ENCODE assay signal across 9 mouse cellular contexts in the genomic region with DNA sequence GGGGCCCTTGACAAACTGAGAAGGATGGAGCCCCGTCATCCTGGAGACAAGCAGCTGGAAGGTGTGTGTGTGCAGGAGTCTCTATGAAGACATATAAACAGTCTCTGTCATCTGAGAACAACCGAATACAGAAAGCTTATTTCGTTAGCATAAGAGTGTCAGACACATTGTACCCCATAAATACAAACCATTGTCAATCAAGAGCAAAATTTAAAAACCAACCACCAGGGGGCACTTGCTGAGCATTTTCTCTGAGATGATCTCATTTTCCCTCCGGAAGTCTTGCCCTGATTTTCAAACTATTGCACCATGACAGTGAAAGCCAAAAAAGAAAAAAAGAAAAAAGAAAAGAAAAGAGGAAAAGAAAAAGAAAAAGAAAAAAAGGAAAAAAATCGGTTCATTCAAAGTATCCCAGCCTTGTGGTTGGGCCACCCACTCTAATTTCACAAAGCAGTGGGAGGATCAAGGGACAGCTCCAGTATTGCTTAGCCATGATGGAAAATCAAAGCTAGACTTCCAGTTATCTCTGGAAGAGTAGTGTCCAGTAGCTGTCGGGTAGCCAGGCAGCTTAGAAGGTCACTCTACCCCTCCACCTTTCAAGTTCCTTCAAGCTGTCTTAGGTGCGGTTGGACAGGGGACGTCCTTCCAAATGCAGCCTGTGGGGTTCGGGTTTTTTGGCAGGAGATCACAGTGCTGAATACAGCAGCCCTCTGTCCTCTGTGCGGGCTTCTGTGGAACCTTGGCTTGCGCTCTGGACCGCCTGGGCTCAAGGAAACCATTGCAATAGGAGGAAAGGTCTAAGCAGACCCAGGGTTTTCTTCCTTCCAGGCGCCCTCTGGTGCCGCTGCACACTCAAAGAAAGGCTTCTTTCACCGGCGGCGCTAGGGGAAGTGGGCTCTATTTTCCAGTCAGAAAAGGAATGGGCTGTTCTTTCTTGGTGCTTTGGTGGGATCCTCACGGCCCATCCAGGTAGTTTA. TPM values are rescaled to one million over a fixed set of nuclear protein-coding genes. Genes with fewer than 3 reads are reported as not detected.
DNase-seq lines count a peak whose midpoint lies in the region; ATAC-seq and TF ChIP-seq lines count a peak whose summit lies in the region.
"Had no signal": no experiment of that assay in that cellular context is flagged by ENCODE, and none has a peak within 500 bp of the region (broad histone marks: within the 10 kb centered on the region; RNA-seq: fewer than 3 reads in every experiment).

No protein-coding gene starts in this region.

- 0 out of 2 replicates have a peak, but pooled peaks cover 6% of the 10 kb centered on the region for H3K9me3 ChIP-seq in forebrain, embryonic 12.5 days
- no peaks in the 10 kb centered on the region for H3K9me3 ChIP-seq in hindbrain, embryonic 11.5 days (ENCODE audit: control insufficient read depth, low read length)
- H3K9me3 ChIP-seq in midbrain, embryonic 12.5 days: no peaks in the 10 kb centered on the region

- intact Hi-C loops in left cerebral cortex, postnatal 14 days (cut with DNase I): loop anchor here (2.0 to 5.0 kb wide), 3 partner anchors 83 to 414 kb away; no protein-coding TSS in a partner anchor

- no peaks in the 10 kb centered on the region for H3K27me3 ChIP-seq in spleen, adult 2 months (ENCODE audit: control insufficient read depth, insufficient read depth, low read length)
- H3K27me3 ChIP-seq in forebrain, embryonic 12.5 days: no peaks in the 10 kb centered on the region
- H3K27me3 ChIP-seq in hindbrain, embryonic 11.5 days (ENCODE audit: control insufficient read depth, insufficient read depth, low read length): no peaks in the 10 kb centered on the region
- H3K27me3 ChIP-seq in midbrain, embryonic 12.5 days: no peaks in the 10 kb centered on the region
- no peaks in the 10 kb centered on the region for H3K27me3 ChIP-seq in splenic B cell, adult 2 months (ENCODE audit: control insufficient read depth, insufficient read depth, low read length, poor library complexity, severe bottlenecking)

- H3K36me3 ChIP-seq in spleen, adult 2 months (ENCODE audit: control insufficient read depth, insufficient read depth, low read length): no peaks in the 10 kb centered on the region
- H3K36me3 ChIP-seq in forebrain, embryonic 12.5 days (replicated peaks): no peaks in the 10 kb centered on the region
- no peaks in the 10 kb centered on the region for H3K36me3 ChIP-seq in hindbrain, embryonic 11.5 days (ENCODE audit: control insufficient read depth, insufficient read depth, low read length)
- H3K36me3 ChIP-seq in midbrain, embryonic 12.5 days: no peaks in the 10 kb centered on the region
- no peaks in the 10 kb centered on the region for H3K36me3 ChIP-seq in splenic B cell, adult 2 months (ENCODE audit: control insufficient read depth, insufficient read depth, low read length, poor library complexity, severe bottlenecking)

- H3K4me1 ChIP-seq in spleen, adult 2 months (ENCODE audit: control insufficient read depth, insufficient read depth, insufficient read length): no peaks in the 10 kb centered on the region
- no peaks in the 10 kb centered on the region for H3K4me1 ChIP-seq in brown adipose tissue, adult 24 weeks (ENCODE audit: control insufficient read depth, insufficient read depth, insufficient read length, low read length)
- H3K4me1 ChIP-seq in forebrain, embryonic 12.5 days: 0 out of 2 replicates have a peak, but pooled peaks cover 7% of the 10 kb centered on the region
- H3K4me1 ChIP-seq in hindbrain, embryonic 11.5 days (replicated peaks; ENCODE audit: control insufficient read depth, insufficient read depth, low read length): no peaks in the 10 kb centered on the region
- no peaks in the 10 kb centered on the region for H3K4me1 ChIP-seq in midbrain, embryonic 12.5 days

- H3K4me3 ChIP-seq in spleen, adult 2 months (ENCODE audit: extremely low read depth, insufficient read depth, insufficient read length): no peak overlapping the region
- no peak overlapping the region for H3K4me3 ChIP-seq in brown adipose tissue, adult 24 weeks (ENCODE audit: insufficient read depth, low read depth, low read length)
- H3K4me3 ChIP-seq in forebrain, embryonic 12.5 days (replicated peaks): no peak overlapping the region
- H3K4me3 ChIP-seq in hindbrain, embryonic 11.5 days (ENCODE audit: low read depth, low read length): no peak overlapping the region
- H3K4me3 ChIP-seq in midbrain, embryonic 12.5 days: no peak overlapping the region

- no peak for TF ChIP-seq CTCF in spleen, adult 2 months (IDR thresholded peaks at IDR 0.05; ENCODE audit: extremely low read depth, insufficient read depth, insufficient read length, insufficient replicate concordance)

- no peak for TF ChIP-seq POLR2A in spleen, adult 2 months (IDR thresholded peaks at IDR 0.05; ENCODE audit: low read depth, low read length)

- H3K27ac ChIP-seq in spleen, adult 2 months (ENCODE audit: insufficient read depth, low read length): no peak overlapping the region
- H3K27ac ChIP-seq in brown adipose tissue, adult 24 weeks (replicated peaks; ENCODE audit: low read depth, low read length): peak overlapping the region; percentile 39; the same call in 1 of the 2 replicates
- no peak overlapping the region for H3K27ac ChIP-seq in forebrain, embryonic 12.5 days
- H3K27ac ChIP-seq in hindbrain, embryonic 11.5 days (ENCODE audit: low read depth, low read length): no peak overlapping the region
- no peak overlapping the region for H3K27ac ChIP-seq in midbrain, embryonic 12.5 days (replicated peaks)

- peak; percentile 9 to 33 for DNase-seq in spleen, adult 2 months (ENCODE audit: low read depth in 1 of 2, low spot score in 2 of 2)
- no peak for DNase-seq in spleen, adult 12 weeks (ENCODE audit: low spot score)
- DNase-seq in hindbrain, embryonic 11.5 days (ENCODE audit: low spot score): peak; percentile 83
- DNase-seq in left cerebral cortex, postnatal 14 days (ENCODE audit: low spot score in 2 of 2): peak; percentile 81 to 85
- peak; percentile 67 for DNase-seq in splenic B cell, adult 2 months (ENCODE audit: low read depth, low spot score)

- H3K4me2 ChIP-seq in forebrain, embryonic 12.5 days: peak overlapping the region; percentile 32; the same call in 1 of the 2 replicates
- H3K4me2 ChIP-seq in hindbrain, embryonic 11.5 days (replicated peaks; ENCODE audit: low read depth, low read length): 0 out of 2 replicates have a peak overlapping the region, but pooled peaks have one; percentile 8
- H3K4me2 ChIP-seq in midbrain, embryonic 12.5 days (replicated peaks): no peak overlapping the region

- no peak overlapping the region for H3K9ac ChIP-seq in forebrain, embryonic 12.5 days
- no peak overlapping the region; the same call in 1 of the 2 replicates for H3K9ac ChIP-seq in hindbrain, embryonic 11.5 days (ENCODE audit: low read depth, low read length)
- no peak overlapping the region for H3K9ac ChIP-seq in midbrain, embryonic 12.5 days (replicated peaks)

- peak; percentile 50; the same call in 1 of the 2 replicates for ATAC-seq in forebrain, embryonic 12.5 days (ENCODE audit: low FRiP score)
- no peak for ATAC-seq in hindbrain, embryonic 11.5 days (ENCODE audit: low FRiP score)
- peak; percentile 34; the same call in 1 of the 2 replicates for ATAC-seq in midbrain, embryonic 12.5 days (ENCODE audit: low FRiP score, low read depth)

- WGBS in spleen, adult 2 months: 43% methylated on average over 18 of the region's 18 CpGs
- WGBS in forebrain, embryonic 12.5 days: 36% methylated on average over 18 of the region's 18 CpGs
- WGBS in hindbrain, embryonic 11.5 days: 49% methylated on average over 18 of the region's 18 CpGs
- WGBS in midbrain, embryonic 12.5 days: 37% methylated on average over 18 of the region's 18 CpGs

RNA-seq across cellular contexts. Expression of a gene that starts 31.3 kb away (rescaled TPM):
- polyA plus RNA-seq in spleen, adult 2 months (2012; rRNA removed): not detected in 2 replicates
- polyA plus RNA-seq in brown adipose tissue, adult 24 weeks (2012; ENCODE audit: insufficient read depth, insufficient read length, missing spikeins): not detected in 2 replicates
- not detected in 2 replicates for polyA plus RNA-seq in forebrain, embryonic 12.5 days (2016; fragmentation: Nextera tagmentation; extraction: Ambion mirVana)
- polyA plus RNA-seq in hindbrain, embryonic 11.5 days (2014; fragmentation: Nextera tagmentation; extraction: Ambion mirVana): not detected in 2 replicates
- under 1 TPM; 0.13 TPM for total RNA-seq in left cerebral cortex, postnatal 14 days (2021)
- polyA plus RNA-seq in midbrain, embryonic 12.5 days (2016; fragmentation: Nextera tagmentation; extraction: Ambion mirVana): not detected in 2 replicates
- polyA plus RNA-seq: small intestine, adult 2 months had no signal
